In the genomic region with DNA sequence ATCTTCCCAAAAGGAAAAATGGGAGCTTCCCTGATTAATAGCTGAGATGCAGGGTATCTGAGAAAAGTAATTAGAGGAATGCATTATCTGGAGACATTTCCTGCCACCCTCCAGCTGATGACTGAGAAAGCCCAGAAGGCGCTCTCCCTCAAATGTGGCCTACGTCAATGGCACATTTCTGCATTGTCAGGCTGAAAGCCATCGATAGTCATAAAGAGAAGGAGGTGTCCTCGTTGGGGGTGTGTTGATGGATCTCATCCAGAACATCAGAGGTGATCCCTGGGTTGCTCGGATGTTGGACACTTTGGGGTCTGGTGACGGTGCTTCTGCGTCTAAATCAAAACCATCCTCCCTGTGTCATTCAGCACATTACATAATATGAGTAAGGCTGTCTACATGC, we compare ENCODE assay signal across 21 mouse cellular contexts.
DNase-seq lines count a peak whose midpoint lies in the region; ATAC-seq lines count a peak whose summit lies in the region.
"Had no signal": no experiment of that assay in that cellular context is flagged by ENCODE, and none has a peak within 500 bp of the region (broad histone marks: within the 10 kb centered on the region; RNA-seq: fewer than 3 reads in every experiment).

No protein-coding gene starts in this region.

- no peaks in the 10 kb centered on the region for H3K27me3 ChIP-seq in heart, embryonic 10.5 days (ENCODE audit: insufficient read depth, poor library complexity, severe bottlenecking)
- H3K27me3 ChIP-seq in liver, embryonic 11.5 days (replicated peaks; ENCODE audit: control insufficient read depth, insufficient read depth, low read length): no peaks in the 10 kb centered on the region
- no peaks in the 10 kb centered on the region for H3K27me3 ChIP-seq in embryonic facial prominence, embryonic 10.5 days (replicated peaks; ENCODE audit: low read depth, poor library complexity, severe bottlenecking)
- H3K27me3 ChIP-seq: forebrain, embryonic 12.5 days; Patski had no signal

- 18% methylated on average over 7 of the region's 7 CpGs for WGBS in heart, embryonic 10.5 days
- 58% methylated on average over 7 of the region's 7 CpGs for WGBS in liver, embryonic 11.5 days
- 60% methylated on average over 7 of the region's 7 CpGs for WGBS in embryonic facial prominence, embryonic 10.5 days

- 0 out of 2 replicates have a peak overlapping the region, but pooled peaks have one; percentile 70 for H3K27ac ChIP-seq in heart, embryonic 10.5 days
- H3K27ac ChIP-seq in liver, embryonic 11.5 days (ENCODE audit: low read depth, low read length): no peak overlapping the region
- H3K27ac ChIP-seq in embryonic facial prominence, embryonic 10.5 days (replicated peaks): peak overlapping the region; percentile 26; the same call in 1 of the 2 replicates
- H3K27ac ChIP-seq: forebrain, embryonic 12.5 days; hindbrain, embryonic 10.5 days; left cerebral cortex, adult 2 months; liver, embryonic 14.5 days had no signal

- H3K4me3 ChIP-seq in heart, embryonic 10.5 days: no peak overlapping the region
- H3K4me3 ChIP-seq in liver, embryonic 11.5 days (ENCODE audit: low read depth, low read length): no peak overlapping the region
- H3K4me3 ChIP-seq in embryonic facial prominence, embryonic 10.5 days: no peak overlapping the region
- H3K4me3 ChIP-seq: forebrain, embryonic 12.5 days; hindbrain, embryonic 10.5 days; left cerebral cortex, adult 2 months had no signal

- intact Hi-C loops in heart, postnatal 36 days (cut with DNase I): no loop called here

- no peak overlapping the region for H3K9ac ChIP-seq in liver, embryonic 11.5 days (ENCODE audit: low read depth, low read length)
- H3K9ac ChIP-seq: forebrain, embryonic 12.5 days; liver, embryonic 14.5 days had no signal

- no peak overlapping the region for H3K4me2 ChIP-seq in liver, embryonic 11.5 days
- H3K4me2 ChIP-seq: forebrain, embryonic 12.5 days had no signal

- peak; percentile 80 for DNase-seq in heart, embryonic 10.5 days (ENCODE audit: low spot score)
- no peak for DNase-seq in heart, postnatal 36 days
- DNase-seq in liver, embryonic 11.5 days (ENCODE audit: low spot score): peak; percentile 37
- no peak for DNase-seq in liver
- DNase-seq in embryonic facial prominence, embryonic 10.5 days (ENCODE audit: low spot score): no peak
- DNase-seq in lung, postnatal 10 days: peak; percentile 19
- DNase-seq in frontal cortex, postnatal 25 days (ENCODE audit: low spot score in 2 of 2): no peak
- no peak for DNase-seq in right cerebral cortex, postnatal 14 days
- DNase-seq: adrenal gland, adult 8-10 months; cerebellum, adult 8-10 months; gastrocnemius, postnatal 10 days; heart, adult 11 months; kidney, adult 11 months; kidney, postnatal 14 days; left cerebral cortex, postnatal 4 days; right cerebral cortex, postnatal 25 days had no signal

- ATAC-seq in liver, embryonic 11.5 days (replicated peaks; ENCODE audit: low FRiP score): no peak
- ATAC-seq: Patski had no signal

- peaks cover 27% of the 10 kb centered on the region for H3K4me1 ChIP-seq in heart, embryonic 10.5 days
- no peaks in the 10 kb centered on the region for H3K4me1 ChIP-seq in liver, embryonic 11.5 days (replicated peaks; ENCODE audit: control insufficient read depth, insufficient read depth, low read length)
- H3K4me1 ChIP-seq in embryonic facial prominence, embryonic 10.5 days: peaks cover 44% of the 10 kb centered on the region
- H3K4me1 ChIP-seq: forebrain, embryonic 12.5 days; hindbrain, embryonic 10.5 days had no signal

- no peaks in the 10 kb centered on the region for H3K9me3 ChIP-seq in heart, embryonic 10.5 days
- no peaks in the 10 kb centered on the region for H3K9me3 ChIP-seq in liver, embryonic 11.5 days (ENCODE audit: control insufficient read depth, low read length)
- H3K9me3 ChIP-seq in embryonic facial prominence, embryonic 10.5 days: no peaks in the 10 kb centered on the region
- H3K9me3 ChIP-seq: forebrain, embryonic 12.5 days; hindbrain, embryonic 10.5 days had no signal

- no peaks in the 10 kb centered on the region for H3K36me3 ChIP-seq in heart, embryonic 10.5 days
- no peaks in the 10 kb centered on the region for H3K36me3 ChIP-seq in liver, embryonic 11.5 days (ENCODE audit: control insufficient read depth, insufficient read depth, low read length)
- no peaks in the 10 kb centered on the region for H3K36me3 ChIP-seq in embryonic facial prominence, embryonic 10.5 days (replicated peaks)
- H3K36me3 ChIP-seq: forebrain, embryonic 12.5 days; hindbrain, embryonic 10.5 days had no signal

Comparison
In these comparisons a context has a peak if more than half of its experiments do, and no peak if none do; other contexts are left out.
1. DNase-seq: peak in heart, embryonic 10.5 days (single experiment), liver, embryonic 11.5 days (single experiment) and lung, postnatal 10 days (single experiment); none in heart, postnatal 36 days (0 of 2), liver (single experiment), embryonic facial prominence, embryonic 10.5 days (single experiment), frontal cortex, postnatal 25 days (0 of 2) and right cerebral cortex, postnatal 14 days (single experiment).